Mouse (Mus musculus): ENCODE measurements at regions not wholly inside any gene's neighbourhood (a gene's known extent, or its start where the extent isn't known, plus 50 kb on each side); places are given as distances from the start of the nearest gene placed in this dataset.
A peak's percentile ranks its signal among the peaks of the same experiment; 100 is the strongest.

DNA sequence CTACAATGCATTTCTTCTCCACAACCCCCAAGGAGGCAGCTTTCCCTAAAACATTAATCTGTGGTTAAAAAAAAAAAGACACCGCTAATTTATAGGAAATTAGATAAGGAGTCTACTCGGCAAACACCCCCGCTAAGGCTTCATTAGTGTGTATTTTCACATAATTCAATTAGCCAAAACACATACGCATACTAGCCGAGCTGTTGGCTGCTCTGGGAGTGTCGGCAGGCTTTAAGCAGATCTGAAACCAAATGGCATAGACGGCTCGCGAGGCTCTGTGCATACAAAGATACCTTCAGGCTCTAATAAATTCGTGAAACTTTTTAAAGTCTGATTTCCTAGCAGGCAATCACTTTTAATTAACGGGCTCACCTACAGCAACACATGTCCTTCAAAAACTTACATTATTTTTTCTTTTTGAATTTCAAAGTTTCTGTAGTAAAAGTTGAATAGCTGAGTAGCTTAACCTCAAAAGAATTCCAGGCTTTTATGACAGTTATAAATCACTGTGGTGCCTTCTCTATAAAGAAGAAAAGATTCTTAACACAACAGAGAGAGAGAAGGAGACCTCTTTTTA, 68.0 kb upstream of the Smyd2 start:
- no peak for DNase-seq

DNA sequence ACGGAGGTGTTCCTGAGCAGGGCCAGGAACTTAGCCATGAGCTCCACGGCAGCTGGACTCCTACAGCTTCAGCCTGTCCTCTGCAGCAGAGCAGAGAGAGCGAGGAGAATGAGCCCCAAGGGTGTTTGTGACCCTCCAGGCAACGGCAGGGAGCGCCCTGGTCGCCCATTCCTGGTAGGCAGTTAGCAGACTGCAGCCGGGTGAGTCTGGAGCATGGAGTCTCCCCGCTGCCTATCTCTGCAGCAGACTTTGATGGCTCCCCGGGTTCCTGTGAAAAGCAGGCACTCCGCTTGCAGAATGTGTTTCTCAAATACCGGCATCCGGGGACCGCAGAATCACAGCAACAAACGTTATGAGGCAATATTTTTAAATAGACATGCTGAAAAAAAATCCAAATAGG, 67.2 kb upstream of the Smyd2 start:
- no peak for DNase-seq

DNA sequence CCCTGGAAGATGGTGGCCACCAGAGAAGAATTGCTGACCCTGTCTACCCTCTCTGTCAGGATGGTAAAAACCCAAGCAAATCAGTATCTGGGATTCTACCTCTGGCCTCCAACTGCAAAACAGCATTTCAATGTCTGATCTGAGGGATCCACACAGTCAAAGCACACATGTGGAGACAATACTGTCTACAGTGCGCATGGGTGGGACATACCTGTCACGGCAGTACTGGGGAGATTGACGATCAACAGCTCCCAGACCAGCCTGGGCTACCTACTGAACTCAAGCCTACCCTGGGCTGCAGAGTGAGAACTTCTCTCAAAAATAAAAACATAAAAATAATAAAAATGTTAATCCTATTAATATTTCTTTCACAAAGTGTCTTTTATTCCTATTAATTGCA, 66.7 kb upstream of the Smyd2 start:
- no peak for DNase-seq

DNA sequence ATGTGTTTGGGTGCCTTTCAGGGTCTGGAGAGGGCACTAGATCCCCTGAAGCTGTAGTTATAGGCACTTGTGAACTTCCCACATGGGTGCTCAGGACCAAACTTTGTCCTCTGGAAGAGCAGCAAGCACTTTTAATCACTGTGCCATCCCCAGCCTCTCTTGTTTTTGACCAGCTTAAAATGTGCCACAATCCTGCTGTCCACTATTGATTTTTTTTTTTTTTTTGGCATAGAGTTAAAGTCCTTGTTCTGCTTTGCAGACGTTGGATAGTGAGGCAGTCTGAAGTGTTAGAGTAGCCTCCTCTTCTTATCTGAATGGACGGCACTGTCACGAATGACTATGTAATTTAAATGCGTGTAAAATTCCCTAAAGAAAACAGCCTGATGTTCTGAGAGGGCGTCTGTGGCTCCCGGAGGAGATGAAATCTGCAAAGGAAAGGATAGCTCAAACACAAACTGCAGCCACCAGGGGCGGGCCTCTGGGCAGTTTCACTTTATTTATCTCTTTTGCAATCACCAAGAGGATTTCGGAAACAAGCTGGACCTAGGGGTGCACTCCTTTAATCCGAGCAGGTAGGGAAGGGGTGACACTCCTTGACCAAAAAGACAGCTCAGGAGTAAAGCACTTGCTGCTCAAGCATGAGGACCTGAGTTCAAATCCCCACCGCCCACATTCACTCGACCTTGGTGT, 63.5 kb upstream of the Smyd2 start:
- DNase-seq, result no peak

DNA sequence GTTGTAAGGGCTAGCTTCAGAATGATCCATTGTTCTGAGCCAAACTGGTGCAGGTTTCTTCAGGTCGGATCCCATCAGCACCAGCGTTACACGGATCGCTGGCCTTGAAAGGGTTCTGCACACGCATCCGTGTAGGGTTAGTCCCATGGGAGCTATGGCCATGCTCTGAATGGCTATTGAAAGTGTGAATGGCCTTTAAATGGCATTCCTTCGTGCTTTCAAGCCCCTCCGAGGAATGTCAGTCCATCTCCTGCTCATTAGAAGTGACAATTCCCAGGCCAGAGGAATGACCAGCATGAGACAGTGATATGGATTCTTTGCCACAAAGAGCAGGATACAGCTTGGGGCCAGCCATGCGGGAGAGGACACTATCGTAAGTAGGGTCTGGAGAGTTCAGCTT, 56.1 kb upstream of the Smyd2 start:
- no peak for DNase-seq

DNA sequence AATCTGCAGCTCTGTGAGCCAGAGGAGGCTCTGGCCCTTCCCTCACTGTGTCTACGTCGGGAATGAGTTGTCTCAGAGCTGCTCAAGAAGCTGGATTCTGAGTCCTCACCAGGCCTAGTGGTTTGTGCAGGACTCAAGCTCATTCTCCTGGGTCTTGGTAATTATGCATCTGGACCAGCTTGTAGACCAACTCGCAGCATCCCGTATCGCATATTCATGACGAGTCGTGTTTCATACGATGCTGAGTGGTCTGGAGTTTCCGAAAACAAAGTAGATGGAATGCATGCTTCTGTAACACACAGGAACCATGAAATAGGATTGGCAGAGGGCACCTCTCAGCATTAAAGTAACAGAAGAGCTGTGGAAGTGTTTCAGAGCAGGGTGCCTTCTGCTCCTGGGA, 53.5 kb upstream of the Smyd2 start:
- DNase-seq, result no peak

DNA sequence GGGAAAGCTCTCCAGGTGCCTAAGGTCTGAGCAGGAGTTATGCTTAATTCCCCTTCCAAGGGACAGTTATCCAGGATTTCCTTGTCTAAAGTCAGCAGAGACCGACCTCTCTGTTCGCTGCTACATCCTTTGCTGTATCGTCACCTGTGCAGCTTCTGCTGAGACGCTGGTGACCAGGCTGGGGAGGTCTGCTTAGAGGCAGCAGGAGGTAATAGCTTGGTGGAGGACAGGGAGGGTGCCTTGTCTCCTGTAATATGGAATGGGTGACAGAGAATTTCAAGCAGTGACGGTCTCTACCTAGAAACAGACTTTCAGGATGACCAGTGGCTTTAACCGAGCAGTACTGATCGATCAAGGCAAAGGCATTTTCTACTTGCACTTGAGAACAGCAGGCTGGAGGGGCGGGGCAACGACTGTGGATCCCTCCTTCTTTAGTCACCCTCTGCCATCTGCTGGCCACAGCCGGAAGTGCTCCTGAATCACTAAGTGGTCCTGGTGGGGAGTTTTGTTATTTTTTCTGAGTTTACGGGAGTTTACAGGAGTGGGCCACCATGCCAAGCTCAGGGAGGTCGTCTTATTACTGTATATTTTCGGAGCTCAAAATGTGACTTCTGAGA, 50.7 kb upstream of the Smyd2 start:
- DNase-seq, result peak; percentile 58

All from cerebellum, adult 11 months (tissue).